Mouse (Mus musculus): ENCODE results near the gene D1Ertd622e.

DNA sequence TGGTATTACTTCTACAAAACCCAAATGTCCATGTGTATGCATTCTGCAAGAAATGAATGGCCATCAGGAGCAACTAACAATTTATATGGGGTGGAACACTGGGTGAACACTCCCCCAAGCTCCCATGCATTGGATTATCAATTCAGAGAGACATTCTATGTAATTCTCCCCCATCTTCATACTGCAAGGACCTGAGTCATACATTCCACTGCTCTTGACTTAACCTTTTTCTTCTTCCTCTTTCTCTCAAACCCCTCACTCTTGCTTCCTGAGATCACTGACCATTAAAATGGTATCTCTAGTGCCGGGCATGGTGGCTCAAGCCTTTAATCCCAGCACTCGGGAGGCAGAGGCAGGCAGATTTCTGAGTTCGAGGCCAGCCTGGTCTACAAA is 83.9 kb downstream of the D1Ertd622e start:
- TF ChIP-seq CTCF (IDR thresholded peaks at IDR 0.05) (no peak), EP300 (IDR thresholded peaks at IDR 0.05) (no peak)

Data from lung, postnatal 0 days (tissue).